Mouse (Mus musculus) midbrain, embryonic 11.5 days (tissue): ENCODE data around the gene Sim2. TPM values are rescaled to one million over a fixed set of nuclear protein-coding genes. Genes with fewer than 3 reads are reported as not detected.

Experiments used
- ATAC-seq: fragments of 200-750 bp; cut with Nextera tagmentation; 2 replicates; pipeline ENCODE4 v1.8.0; 2017; ENCODE audit warnings: moderate TSS enrichment, moderate library complexity; ENCODE audit not compliant: low FRiP score
- DNase-seq: peaks from one replicate; pipeline ENCODE4 v3.0.0; 2015; ENCODE audit warnings: low spot score; ENCODE audit errors: missing footprints
- H3K27ac ChIP-seq: fragments of 300-500 bp; sonication (generic); 2 replicates; pipeline ENCODE4 v1.5.1; 2014; ENCODE audit warnings: low read depth, low read length
- H3K27me3 ChIP-seq: fragments of 300-500 bp; sonication (generic); 2 replicates; pipeline ENCODE4 v1.6.1; 2014; ENCODE audit warnings: mild to moderate bottlenecking, low read length, moderate library complexity, mixed read lengths; ENCODE audit not compliant: control insufficient read depth, insufficient read depth
- H3K36me3 ChIP-seq: fragments of 300-500 bp; sonication (generic); 2 replicates; pipeline ENCODE4 v1.6.1; 2014; ENCODE audit warnings: mild to moderate bottlenecking, low read length, moderate library complexity, mixed read lengths; ENCODE audit not compliant: control insufficient read depth, insufficient read depth
- H3K4me1 ChIP-seq: fragments of 300-500 bp; sonication (generic); 2 replicates; pipeline ENCODE4 v1.6.1; 2014; ENCODE audit warnings: low read length; ENCODE audit not compliant: control insufficient read depth, insufficient read depth
- H3K4me2 ChIP-seq: fragments of 300-500 bp; sonication (generic); 2 replicates; pipeline ENCODE4 v1.6.1; 2014; ENCODE audit warnings: mild to moderate bottlenecking, moderate library complexity
- H3K4me3 ChIP-seq: fragments of 300-500 bp; sonication (generic); 2 replicates; pipeline ENCODE4 v1.5.1; 2014; ENCODE audit warnings: low read depth, low read length
- H3K9ac ChIP-seq: fragments of 300-500 bp; sonication (generic); 2 replicates; pipeline ENCODE4 v1.6.1; 2014; ENCODE audit warnings: low read length
- H3K9me3 ChIP-seq: fragments of 300-500 bp; sonication (generic); 2 replicates; pipeline ENCODE4 v1.6.1; 2016; ENCODE audit warnings: low read length; ENCODE audit not compliant: control insufficient read depth
- WGBS: fragments of 180-500 bp; shearing (Covaris S2); extraction: QIAGEN DNeasy Blood & Tissue Kit; methylation state at CpG from one replicate; pipeline ENCODE4 v1.1.7; 2014; 5-methylcytosine and 5-hydroxymethylcytosine counted together
- polyA plus RNA-seq: library from polyadenylated mRNA; unstranded; fragments of >200 nt; fragmentation: Nextera tagmentation; extraction: Ambion mirVana; gene quantifications from 2 replicates; pipeline ENCODE4 v1.2.1, GENCODE M21; 2014

The Sim2 gene
- polyA plus RNA-seq, 1 experiment from 2014 or later: 1.8 TPM

DNA sequence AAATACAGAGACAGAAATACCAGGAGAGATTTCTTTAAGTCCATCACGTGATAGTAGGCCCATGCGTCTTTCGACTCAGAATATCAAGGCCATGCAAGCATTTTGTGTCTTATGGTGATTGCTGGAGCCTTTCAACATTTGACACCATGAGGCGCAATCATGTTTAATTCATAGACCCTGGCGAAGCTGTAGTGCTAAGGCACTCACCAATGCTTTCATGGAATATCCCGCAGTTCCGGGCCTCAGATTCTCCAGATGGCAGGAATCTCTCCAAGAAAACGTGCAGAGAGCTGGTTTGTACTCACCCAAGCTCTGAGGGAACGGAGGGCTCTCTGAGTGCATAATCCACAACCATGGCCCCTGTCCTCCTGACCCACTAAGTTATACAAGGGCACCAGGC is 13.8 kb upstream of the Sim2 start:
- H3K27me3 ChIP-seq: peaks cover 16% of the 10 kb centered on the region
- 64% methylated on average over 9 of the region's 9 CpGs for WGBS
- H3K9ac ChIP-seq: no peak overlapping the region
- no peak for DNase-seq
- H3K4me1 ChIP-seq: peaks cover 4% of the 10 kb centered on the region; the same call in 1 of the 2 replicates
- ATAC-seq: peak; percentile 24; the same call in 1 of the 2 replicates
- H3K27ac ChIP-seq: no peak overlapping the region
- H3K4me3 ChIP-seq: no peak overlapping the region
- H3K36me3 ChIP-seq: no peaks in the 10 kb centered on the region
- 0 out of 2 replicates have a peak, but pooled peaks cover 2% of the 10 kb centered on the region for H3K9me3 ChIP-seq
- no peak overlapping the region for H3K4me2 ChIP-seq

DNA sequence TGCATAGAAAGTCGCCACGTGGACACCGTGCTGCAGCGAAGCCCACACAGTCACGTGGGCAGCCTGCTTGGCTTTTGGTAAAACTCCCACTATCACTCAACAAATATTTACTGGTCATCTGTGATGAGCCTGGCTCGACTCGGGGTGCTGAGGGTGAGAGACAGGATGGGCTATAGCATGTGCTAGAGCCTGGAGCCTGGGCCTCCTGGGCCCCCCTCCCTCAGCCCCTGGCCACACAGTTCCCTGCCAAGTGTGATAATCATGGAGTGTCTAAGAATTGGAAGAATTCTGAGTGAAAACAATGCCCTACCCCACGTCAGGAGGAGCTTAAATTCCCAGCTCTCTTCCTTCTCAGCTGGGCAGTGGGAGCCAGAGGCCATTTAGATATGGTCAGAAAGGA is 13.3 kb upstream of the Sim2 start:
- Histone ChIP-seq H3K27ac (no peak overlapping the region), H3K4me1 (peaks cover 4% of the 10 kb centered on the region; the same call in 1 of the 2 replicates), H3K36me3 (no peaks in the 10 kb centered on the region), H3K4me3 (no peak overlapping the region), H3K4me2 (no peak overlapping the region), H3K9ac (no peak overlapping the region), H3K9me3 (0 out of 2 replicates have a peak, but pooled peaks cover 2% of the 10 kb centered on the region), H3K27me3 (peaks cover 21% of the 10 kb centered on the region)
- ATAC-seq (peak; percentile 58; the same call in 1 of the 2 replicates), DNase-seq (no peak)
- 74% methylated on average over 8 of the region's 8 CpGs for WGBS

DNA sequence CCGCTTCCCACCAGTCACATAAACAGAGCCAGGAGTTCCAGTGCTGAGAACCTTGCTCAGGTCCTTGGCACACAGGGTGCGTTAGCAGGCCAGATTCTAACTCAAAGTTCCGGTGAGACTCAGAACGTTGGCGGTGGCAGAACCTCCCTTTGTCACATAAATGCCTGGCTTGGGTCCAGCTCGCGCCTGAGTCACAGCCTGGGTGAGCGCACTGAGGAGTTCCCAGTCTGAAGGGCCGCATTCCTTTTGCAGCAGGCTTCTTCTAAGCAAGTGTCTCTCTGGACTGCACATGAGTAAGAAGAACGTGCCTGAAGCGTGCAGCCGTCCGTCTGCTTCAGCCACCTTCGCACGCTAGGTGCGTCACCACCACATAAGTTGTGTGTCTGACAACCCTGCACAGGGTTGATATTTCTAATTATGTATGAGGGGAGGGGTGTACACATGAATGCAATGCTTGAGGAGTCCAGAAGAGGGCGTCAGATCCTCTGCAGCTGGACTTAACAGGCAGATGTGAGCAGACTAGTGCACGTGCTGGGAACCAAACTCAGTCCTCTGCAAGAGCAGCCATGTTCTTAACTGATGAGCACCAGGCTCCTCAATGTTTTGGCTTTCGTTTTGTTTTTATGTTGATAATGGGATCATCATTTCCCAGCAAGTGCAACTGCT is 9.2 kb upstream of the Sim2 start:
- no peak for ATAC-seq
- no peak overlapping the region for H3K27ac ChIP-seq
- WGBS: 41% methylated on average over 19 of the region's 19 CpGs

DNA sequence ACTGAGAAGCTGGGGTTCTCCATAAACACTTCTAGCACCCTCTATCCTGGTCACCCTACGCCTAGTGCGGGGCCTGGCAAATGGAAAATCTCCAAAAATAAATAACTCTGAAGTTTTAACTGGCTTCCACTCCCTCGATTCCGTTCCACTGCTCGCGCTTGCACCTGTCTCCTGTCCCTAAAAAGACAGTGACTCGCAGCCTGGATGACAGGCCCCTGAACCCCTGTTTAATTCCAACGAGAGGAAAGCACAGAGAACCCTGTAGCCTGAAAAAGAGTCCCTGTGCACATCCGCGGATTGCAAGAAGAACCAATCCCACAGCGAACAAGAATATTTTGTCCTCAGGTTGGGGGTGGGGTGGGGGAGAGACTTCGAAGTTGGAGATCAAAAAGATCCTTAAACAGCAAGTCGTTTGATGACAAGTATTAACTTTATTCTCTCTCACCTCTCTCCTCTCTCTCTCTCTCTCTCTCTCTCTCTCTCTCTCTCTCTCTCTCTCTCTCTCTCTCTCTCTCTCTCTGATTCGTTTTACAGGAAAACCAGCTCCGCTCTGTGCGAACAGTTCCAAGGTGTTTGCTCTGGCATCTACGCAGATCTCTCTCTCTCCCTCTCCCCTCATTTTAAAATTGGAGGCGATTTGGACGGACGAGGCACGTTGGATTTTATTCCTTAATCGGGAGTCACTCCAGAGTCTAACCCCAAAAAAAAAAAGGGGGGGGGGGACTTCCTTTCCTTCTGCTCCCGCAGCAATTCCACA is 6.2 kb upstream of the Sim2 start:
- 2% methylated on average over 23 of the region's 23 CpGs for WGBS
- Histone ChIP-seq H3K4me2 (peak overlapping the region; percentile 16; the same call in 1 of the 2 replicates), H3K4me1 (peaks cover 5% of the 10 kb centered on the region; the same call in 1 of the 2 replicates), H3K27ac (no peak overlapping the region), H3K27me3 (peaks cover 89% of the 10 kb centered on the region), H3K36me3 (no peaks in the 10 kb centered on the region), H3K4me3 (0 out of 2 replicates have a peak overlapping the region, but pooled peaks have one; percentile 2), H3K9ac (no peak overlapping the region), H3K9me3 (0 out of 2 replicates have a peak, but pooled peaks cover 2% of the 10 kb centered on the region)
- ATAC-seq: no peak
- DNase-seq: peak; percentile 95

More for the DNA sequence above, 9.2 kb upstream of the Sim2 start:
- H3K9ac ChIP-seq: no peak overlapping the region
- no peaks in the 10 kb centered on the region for H3K36me3 ChIP-seq
- peaks cover 61% of the 10 kb centered on the region for H3K27me3 ChIP-seq
- H3K4me3 ChIP-seq: no peak overlapping the region
- H3K9me3 ChIP-seq: 0 out of 2 replicates have a peak, but pooled peaks cover 2% of the 10 kb centered on the region
- no peak overlapping the region for H3K4me2 ChIP-seq
- H3K4me1 ChIP-seq: peaks cover 9% of the 10 kb centered on the region
- peak; percentile 89 for DNase-seq

DNA sequence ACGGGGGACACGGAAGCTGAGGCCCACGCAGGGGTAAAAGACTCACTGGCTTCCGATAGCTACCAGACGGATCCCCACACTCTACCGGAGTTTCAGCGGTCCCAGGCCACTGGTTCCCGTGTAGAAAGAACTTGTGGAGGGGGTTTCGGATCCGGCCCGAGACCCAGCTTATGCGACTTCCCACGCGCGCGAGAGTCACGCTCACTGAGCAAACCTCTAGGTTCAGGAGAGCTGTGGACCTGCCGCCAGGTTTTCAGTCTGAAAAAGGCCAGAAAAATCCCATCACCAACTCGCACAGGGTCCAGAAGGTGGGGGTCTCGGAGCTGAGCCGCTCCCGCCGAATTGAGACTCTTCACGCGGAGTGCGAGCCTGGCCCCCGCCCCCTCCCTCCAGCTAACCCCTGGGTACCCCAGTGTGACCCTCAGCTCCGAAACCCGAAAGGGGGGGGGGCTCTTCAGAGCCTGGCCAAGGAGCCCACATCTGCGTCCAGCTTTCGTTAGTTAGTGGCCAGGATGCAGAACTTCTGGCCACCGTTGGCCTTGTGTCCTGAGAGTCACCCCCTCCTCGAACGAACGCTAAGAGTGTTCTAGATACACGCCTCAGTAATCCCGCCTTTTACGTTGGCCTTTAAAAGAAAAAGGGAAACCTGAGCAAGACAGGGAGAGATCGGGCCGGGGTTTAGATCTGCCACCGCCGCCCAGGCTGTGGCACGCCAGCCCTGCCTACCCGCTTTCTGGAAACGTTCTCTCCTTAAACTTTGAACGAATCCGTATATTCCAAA is 5.5 kb upstream of the Sim2 start:
- DNase-seq: peak; percentile 96
- Histone ChIP-seq H3K9ac (no peak overlapping the region), H3K4me2 (peak overlapping the region; percentile 16; the same call in 1 of the 2 replicates), H3K27me3 (peaks cover 94% of the 10 kb centered on the region), H3K36me3 (no peaks in the 10 kb centered on the region), H3K9me3 (0 out of 2 replicates have a peak, but pooled peaks cover 2% of the 10 kb centered on the region), H3K4me1 (peaks cover 5% of the 10 kb centered on the region; the same call in 1 of the 2 replicates), H3K4me3 (peak overlapping the region; percentile 2; the same call in 1 of the 2 replicates), H3K27ac (no peak overlapping the region)
- under 1% methylated on average over 47 of the region's 47 CpGs for WGBS
- ATAC-seq: no peak; the same call in 1 of the 2 replicates

DNA sequence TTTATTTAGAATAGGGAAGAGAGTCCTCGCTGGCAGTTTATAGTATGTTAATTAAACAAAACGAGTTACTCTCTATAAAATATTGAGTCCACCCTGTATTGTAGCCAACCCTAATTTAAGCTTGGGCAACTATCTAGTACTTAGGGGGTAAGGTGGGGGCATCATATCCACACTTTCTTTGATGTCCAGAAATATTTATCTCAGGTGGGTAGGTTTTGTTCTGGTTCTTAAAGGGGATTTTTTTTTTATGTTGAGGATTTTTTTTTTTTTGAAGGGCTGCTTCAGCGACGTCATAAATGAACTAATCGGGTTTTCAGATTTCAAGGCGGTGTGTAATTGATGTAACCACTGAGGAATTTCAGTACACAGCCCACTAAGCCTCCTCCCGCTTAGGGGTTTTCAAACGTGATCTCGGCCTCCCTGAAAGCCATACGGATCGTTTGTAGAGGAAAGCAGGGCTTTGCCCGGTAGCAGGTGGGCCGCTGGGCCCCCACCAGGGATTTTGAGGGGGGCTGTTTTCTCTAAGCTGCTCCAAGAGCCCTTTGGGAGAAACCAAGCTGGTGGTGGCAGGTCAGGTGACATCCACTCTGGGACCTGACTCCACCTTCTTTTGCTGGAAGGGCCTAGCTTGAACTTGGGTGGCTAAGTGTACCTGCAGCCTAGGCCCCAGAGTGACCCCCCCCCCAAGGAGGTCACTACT is 4.7 kb upstream of the Sim2 start:
- no peak overlapping the region for H3K4me3 ChIP-seq
- H3K4me2 ChIP-seq: no peak overlapping the region
- H3K36me3 ChIP-seq: no peaks in the 10 kb centered on the region
- H3K27ac ChIP-seq: no peak overlapping the region
- H3K4me1 ChIP-seq: peaks cover 8% of the 10 kb centered on the region; the same call in 1 of the 2 replicates
- peaks cover 100% of the 10 kb centered on the region for H3K27me3 ChIP-seq
- H3K9me3 ChIP-seq: 0 out of 2 replicates have a peak, but pooled peaks cover 2% of the 10 kb centered on the region
- ATAC-seq (no peak), DNase-seq (peak; percentile 91)
- 1% methylated on average over 13 of the region's 13 CpGs for WGBS
- no peak overlapping the region for H3K9ac ChIP-seq

DNA sequence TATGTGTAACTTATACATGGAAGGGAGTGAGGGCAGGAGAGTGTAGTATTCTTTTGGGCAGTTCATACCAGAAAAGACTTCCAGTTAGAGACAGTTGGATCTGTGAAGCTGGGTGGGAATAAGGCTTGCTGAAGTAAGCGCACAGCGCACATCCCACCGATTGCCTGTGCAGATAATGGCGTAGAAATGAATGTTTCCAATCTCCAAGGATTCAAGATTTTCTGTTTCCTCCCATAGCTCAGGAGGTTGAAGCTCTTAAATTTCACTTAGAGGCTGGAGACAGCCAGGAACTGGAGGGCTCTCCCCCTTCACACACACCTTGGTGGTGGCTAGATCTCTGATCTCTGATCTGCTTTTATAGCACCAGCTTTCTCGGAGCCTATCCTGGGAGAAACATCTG is 3.1 kb upstream of the Sim2 start:
- peaks cover 97% of the 10 kb centered on the region for H3K27me3 ChIP-seq
- no peak overlapping the region for H3K9ac ChIP-seq
- H3K36me3 ChIP-seq: no peaks in the 10 kb centered on the region
- H3K4me2 ChIP-seq: no peak overlapping the region
- no peak overlapping the region for H3K4me3 ChIP-seq
- no peak overlapping the region for H3K27ac ChIP-seq
- ATAC-seq: no peak
- peaks cover 17% of the 10 kb centered on the region for H3K4me1 ChIP-seq
- 15% methylated on average over 5 of the region's 5 CpGs for WGBS
- H3K9me3 ChIP-seq: no peaks in the 10 kb centered on the region
- peak; percentile 92 for DNase-seq

DNA sequence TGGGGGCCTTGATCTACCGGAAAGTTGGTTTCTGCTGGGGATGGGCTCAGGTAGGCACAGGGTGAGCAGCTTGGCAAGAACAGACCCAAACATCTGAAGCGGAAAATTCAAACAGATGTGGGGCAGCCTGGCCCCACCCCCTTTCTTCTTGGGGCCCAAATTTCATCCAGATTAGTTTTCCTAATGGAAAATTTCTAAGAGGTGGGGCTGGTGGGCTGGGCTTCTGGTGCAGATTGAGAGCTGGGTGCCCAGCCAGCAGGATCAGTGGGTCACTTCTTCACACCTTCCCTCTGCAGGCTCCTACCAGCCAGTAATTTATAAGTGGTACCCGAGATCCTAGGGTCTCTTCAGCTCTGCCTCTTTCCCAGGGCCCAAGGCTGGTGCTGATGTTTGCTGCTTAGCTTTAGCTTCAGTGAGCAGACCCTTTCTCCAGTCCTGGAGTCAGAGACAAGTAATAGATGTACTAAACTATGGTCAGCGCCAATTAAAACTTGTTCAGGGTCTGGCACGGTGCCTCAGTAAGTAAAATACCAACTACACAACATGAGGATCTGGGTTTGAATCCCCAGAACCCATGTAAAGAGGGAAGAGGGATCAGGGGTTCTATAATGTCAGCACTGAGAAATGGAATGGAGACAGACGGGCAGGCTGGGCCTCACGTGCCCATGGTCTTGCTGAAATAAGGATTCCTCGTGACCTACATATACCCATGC is 2.6 kb upstream of the Sim2 start:
- Histone ChIP-seq H3K27me3 (peaks cover 97% of the 10 kb centered on the region), H3K4me1 (peaks cover 17% of the 10 kb centered on the region), H3K4me2 (no peak overlapping the region), H3K36me3 (no peaks in the 10 kb centered on the region), H3K9ac (no peak overlapping the region), H3K27ac (no peak overlapping the region), H3K4me3 (no peak overlapping the region), H3K9me3 (no peaks in the 10 kb centered on the region)
- no peak for ATAC-seq
- WGBS: 4% methylated on average over 8 of the region's 8 CpGs
- peak; percentile 91 for DNase-seq
